Mouse (Mus musculus): ENCODE results near the gene Zfp618.

GRCm38 (mm10) chr4:63067822-63068221, 102.4 kb downstream of the Zfp618 start:
- no peak for TF ChIP-seq ETS1 (IDR thresholded peaks at IDR 0.05; ENCODE audit: low read depth, low read length)
- no peak for TF ChIP-seq BHLHE40 (IDR thresholded peaks at IDR 0.05; ENCODE audit: borderline replicate concordance, low read depth, low read length)
- no peak for TF ChIP-seq CTCF (IDR thresholded peaks at IDR 0.05 in 2 of 3, conservative IDR thresholded peaks at IDR 0.05 in 1 of 3; ENCODE audit: control insufficient read depth in 1 of 3, insufficient read depth in 1 of 3, low read depth in 2 of 3, low read length in 3 of 3, poor library complexity in 1 of 3, severe bottlenecking in 1 of 3)
- no peak for TF ChIP-seq POLR2AphosphoS2 (IDR thresholded peaks at IDR 0.05; ENCODE audit: low read length)
- TF ChIP-seq EP300 (IDR thresholded peaks at IDR 0.05; ENCODE audit: low read depth in 1 of 2, low read length in 2 of 2): no peak
- TF ChIP-seq POLR2A (IDR thresholded peaks at IDR 0.05; ENCODE audit: control insufficient read depth in 1 of 2, insufficient read depth in 1 of 2, low read depth in 1 of 2, low read length in 2 of 2, poor library complexity in 1 of 2): no peak
- TF ChIP-seq NRF1 (IDR thresholded peaks at IDR 0.05; ENCODE audit: insufficient read depth, low read depth, low read length, poor library complexity, severe bottlenecking): no peak
- TF ChIP-seq MAFK (IDR thresholded peaks at IDR 0.05; ENCODE audit: borderline replicate concordance, low read depth, low read length): no peak
- TF ChIP-seq E2F4 (IDR thresholded peaks at IDR 0.05; ENCODE audit: borderline replicate concordance, low read depth, low read length): no peak
- no peak for TF ChIP-seq SMC3 (IDR thresholded peaks at IDR 0.05; ENCODE audit: low read depth, low read length)
- no peak for TF ChIP-seq TBP (IDR thresholded peaks at IDR 0.05; ENCODE audit: low read depth, low read length)

Data from MEL (cell line).